Mouse (Mus musculus): ENCODE results near the gene Olfr1020.

The Olfr1020 gene

DNA sequence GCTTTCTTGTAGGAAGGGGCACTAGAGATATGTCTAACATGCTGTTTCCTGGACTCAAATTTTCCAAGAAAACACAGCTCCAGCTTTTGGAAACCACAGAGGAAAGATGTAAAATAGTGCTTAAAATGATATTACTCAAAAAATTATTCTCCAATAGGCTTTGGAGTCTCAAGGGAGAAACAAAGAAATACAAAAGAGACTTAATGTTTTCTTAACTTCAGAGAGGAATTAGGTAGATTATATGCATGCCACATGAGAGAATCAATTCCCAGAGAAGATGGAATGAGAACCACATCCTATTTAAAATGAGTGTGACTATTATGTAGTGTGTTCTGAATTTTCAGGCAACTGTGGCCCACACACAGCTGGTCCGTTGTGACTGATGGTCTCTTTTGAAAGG, at the start of gene Olfr1020:
Gene Olfr1020, plus strand, starts transcription at position 301 of the 400 bp plus-strand sequence.
- no peak for DNase-seq (ENCODE audit: low read depth in 1 of 2, low spot score in 2 of 2)

- DNase-seq (ENCODE audit: low read depth in 1 of 2, low spot score in 2 of 2): no peak
Observed at GRCm38 (mm10) chr2:85802444-85802843, 44.4 kb upstream of the Olfr1020 start, which contains the start of gene Olfr1016. Gene Olfr1016, minus strand, starts transcription at chr2:85802544.

GRCm38 (mm10) chr2:85804501-85804900, 42.3 kb upstream of the Olfr1020 start:
- no peak for DNase-seq (ENCODE audit: low read depth in 1 of 2, low spot score in 2 of 2)

GRCm38 (mm10) chr2:85818179-85818578, 28.7 kb upstream of the Olfr1020 start, which contains the start of gene Olfr1018:
Gene Olfr1018, plus strand, starts transcription at chr2:85818479.
- DNase-seq (ENCODE audit: low read depth in 1 of 2, low spot score in 2 of 2): no peak

GRCm38 (mm10) chr2:85845383-85845782, 1.4 kb upstream of the Olfr1020 start, which contains the start of gene Olfr1019:
Gene Olfr1019, minus strand, starts transcription at chr2:85845483.
- no peak for DNase-seq (ENCODE audit: low read depth in 1 of 2, low spot score in 2 of 2)

DNA sequence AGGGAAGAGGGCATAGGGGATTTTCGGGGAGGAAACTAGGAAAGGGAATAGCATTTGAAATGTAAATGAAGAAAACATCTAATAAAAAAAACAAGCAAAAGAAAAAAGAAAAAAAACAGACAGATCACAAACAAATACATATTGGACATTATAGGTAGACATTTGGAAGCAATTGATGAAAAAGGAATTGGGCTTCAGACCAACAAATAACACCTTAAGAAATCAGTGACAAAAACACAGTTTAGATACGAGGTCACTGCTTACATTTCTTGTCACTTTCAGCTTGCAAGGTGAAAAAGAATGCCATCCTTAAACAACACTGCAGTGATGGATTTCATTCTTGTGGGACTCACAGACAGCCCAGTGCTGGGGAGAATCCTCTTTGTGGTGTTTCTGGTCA, 21.5 kb downstream of the Olfr1020 start, which contains the start of gene Olfr1022:
Gene Olfr1022, plus strand, starts transcription at position 301 of the 400 bp plus-strand sequence.
- no peak for DNase-seq (ENCODE audit: low read depth in 1 of 2, low spot score in 2 of 2)

- DNase-seq (ENCODE audit: low read depth in 1 of 2, low spot score in 2 of 2): no peak
Observed at GRCm38 (mm10) chr2:85885340-85885739, 38.5 kb downstream of the Olfr1020 start, which contains the start of gene Olfr1023. Gene Olfr1023, plus strand, starts transcription at chr2:85885640.

All from monocyte, adult 2 months (primary cell).